Mouse (Mus musculus) right cerebral cortex, postnatal 36 days (tissue): ENCODE measurements at regions not wholly inside any gene's neighbourhood (a gene's known extent, or its start where the extent isn't known, plus 50 kb on each side); places are given as distances from the start of the nearest gene placed in this dataset.
A peak's percentile ranks its signal among the peaks of the same experiment; 100 is the strongest.

Experiments
- DNase-seq, 2 experiments: peaks; one replicate each; pipeline ENCODE4 v3.0.0; 2022; ENCODE audit warnings: low spot score in 2 of 2, mixed read lengths in 1 of 2

DNA sequence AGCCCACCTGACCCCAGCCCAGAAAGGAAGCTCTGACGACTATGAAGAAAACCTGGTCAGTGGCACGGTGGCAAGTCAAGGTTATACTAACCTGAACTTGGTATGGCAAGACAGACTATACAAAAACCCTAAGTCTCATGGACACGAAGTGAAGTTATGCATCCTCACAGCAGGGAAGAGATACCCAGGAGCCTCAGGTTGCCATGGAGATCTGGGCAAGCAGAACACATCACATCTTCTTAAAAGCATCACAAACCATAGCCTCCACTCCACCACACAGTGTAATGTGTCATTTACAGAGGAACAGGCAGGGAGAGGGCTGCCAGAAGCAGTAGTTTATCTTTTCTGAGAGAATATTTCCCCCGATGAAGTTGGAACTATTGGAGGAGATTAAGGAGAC lies 146.5 kb downstream of the Slc39a8 start:
- peak; percentile 52 to 69 for DNase-seq

DNA sequence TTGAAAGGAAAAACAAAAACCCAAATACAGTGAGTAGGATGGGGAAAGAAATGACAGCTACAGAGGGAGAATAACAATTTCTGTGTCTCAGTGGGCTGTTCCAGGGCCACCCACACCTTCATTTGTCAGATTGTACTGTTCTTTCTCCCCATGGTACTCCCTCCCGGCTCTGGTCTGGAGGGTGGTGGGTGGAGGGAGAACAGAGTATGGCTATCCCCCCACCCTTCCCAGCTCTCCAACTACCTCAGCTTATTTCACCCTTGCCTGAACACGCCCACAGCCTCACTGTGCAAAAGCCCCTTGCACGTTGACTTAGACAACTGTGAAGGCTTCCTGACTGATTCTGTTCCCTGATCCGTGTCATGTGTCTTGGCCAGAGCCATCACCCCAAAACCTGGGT lies 147.3 kb downstream of the Slc39a8 start:
- DNase-seq = peak; percentile 52 to 74

DNA sequence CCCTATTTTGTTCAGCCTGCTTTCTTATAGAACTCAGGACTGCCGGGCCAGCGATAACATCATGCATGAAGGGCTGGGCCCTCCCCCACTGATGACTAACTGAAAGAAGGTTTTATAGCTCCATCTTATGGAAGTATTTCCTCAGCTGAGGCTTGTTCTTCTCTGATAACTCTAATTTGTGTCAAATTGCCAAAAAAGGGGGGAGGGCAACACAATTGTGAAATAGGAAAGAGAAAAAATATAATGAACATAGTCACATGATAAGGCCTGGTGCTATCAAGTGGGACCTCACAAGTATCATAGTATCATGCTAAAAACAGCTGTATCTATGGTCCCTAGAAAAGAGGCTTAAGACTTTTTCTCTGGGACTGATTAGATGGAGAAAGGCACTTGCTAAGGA lies 148.2 kb downstream of the Slc39a8 start:
- DNase-seq = no peak

DNA sequence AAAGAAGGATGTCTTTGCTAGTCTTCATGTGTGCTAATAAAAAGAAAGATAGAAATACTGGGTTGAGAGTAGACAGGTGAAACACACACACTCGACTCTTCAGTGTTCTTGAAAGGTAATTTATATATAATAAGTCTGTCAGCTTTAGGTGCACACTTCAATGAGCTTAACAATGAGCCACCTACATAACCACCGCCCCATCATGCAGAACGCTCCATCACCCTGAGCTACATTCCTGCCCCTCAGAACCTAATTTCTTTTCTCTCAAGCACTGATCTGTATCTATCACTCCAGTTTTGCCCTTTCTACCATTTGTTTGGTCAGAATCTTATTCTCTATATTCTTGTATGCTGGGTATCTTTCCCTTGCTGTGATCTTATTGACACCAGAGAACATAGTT lies 148.8 kb downstream of the Slc39a8 start:
- no peak for DNase-seq

DNA sequence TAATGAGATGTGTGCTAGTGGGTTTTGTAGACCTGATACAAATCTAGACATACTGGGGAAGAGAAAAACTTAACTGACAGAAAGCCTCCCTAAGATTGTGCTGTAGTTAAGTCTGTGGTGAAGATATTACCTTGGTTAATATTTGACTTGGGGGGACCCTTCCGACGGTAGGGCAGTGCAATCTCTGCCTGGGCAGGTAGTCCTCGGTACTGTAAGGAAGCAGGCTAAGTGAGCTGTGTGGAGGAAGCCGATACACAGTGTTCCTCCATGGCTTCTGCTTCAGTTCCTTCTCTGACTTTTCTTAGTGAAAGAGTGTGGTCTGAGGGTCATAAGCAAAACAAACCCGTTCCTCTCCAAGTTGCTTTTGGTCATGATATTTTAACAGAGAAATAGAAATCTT lies 149.7 kb downstream of the Slc39a8 start:
- no peak for DNase-seq

DNA sequence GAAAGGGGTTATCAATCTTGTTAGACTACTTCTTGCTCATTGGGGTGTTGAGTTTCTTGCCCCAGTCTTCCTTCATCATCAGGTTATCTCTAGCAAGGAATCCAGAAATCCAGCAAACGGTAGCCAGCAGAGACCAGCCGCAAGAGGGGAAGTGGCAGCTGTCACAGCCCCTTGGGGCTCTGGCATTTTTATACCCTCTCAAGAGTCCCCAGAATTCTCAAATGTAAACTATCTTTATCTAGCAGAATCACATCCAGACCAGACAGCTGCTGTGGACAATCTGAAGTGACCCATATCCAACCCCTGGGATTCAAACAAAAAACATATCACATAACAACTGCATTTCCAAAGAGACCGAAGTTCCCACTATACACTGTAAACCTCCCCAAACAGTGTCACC lies 162.1 kb downstream of the Slc39a8 start:
- DNase-seq = no peak

DNA sequence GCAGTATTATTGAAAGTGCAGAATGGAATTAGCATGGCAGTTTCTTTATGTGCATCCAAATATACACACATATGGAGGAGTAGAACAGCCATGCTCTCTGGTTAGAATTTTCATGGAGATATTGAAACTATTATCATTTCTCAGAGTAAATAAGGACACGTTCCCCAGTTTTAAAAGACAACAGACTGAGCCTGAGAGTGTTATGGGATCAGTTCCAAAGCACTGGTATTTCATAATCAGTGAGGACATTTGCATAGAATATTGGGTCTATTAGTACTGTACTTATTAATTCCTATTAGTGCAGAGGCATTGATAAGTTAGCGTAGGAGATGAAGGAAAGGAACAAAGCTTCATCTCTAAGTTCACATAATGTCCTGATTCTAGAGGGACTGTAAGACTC lies 164.2 kb downstream of the Slc39a8 start:
- DNase-seq = no peak

DNA sequence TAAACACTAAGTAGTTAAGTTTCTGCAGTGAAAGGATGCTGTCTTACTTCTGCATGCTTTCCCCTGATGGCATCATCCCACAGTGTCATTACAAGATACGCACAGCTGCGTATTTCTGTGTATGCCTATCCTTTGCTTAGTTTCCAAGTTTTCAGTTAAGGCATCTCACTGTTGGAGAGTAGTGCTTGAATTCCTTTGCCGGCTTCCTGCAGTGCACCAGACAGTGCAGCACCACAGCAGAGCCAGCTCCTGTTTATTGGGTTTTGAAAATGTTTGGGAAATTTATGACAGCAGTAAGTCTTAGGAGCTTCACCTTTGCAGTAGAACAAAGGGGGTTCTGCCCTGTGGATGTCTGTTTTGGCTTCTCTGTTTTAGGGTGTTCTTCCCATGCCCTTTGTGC lies 165.3 kb downstream of the Slc39a8 start:
- DNase-seq = no peak

DNA sequence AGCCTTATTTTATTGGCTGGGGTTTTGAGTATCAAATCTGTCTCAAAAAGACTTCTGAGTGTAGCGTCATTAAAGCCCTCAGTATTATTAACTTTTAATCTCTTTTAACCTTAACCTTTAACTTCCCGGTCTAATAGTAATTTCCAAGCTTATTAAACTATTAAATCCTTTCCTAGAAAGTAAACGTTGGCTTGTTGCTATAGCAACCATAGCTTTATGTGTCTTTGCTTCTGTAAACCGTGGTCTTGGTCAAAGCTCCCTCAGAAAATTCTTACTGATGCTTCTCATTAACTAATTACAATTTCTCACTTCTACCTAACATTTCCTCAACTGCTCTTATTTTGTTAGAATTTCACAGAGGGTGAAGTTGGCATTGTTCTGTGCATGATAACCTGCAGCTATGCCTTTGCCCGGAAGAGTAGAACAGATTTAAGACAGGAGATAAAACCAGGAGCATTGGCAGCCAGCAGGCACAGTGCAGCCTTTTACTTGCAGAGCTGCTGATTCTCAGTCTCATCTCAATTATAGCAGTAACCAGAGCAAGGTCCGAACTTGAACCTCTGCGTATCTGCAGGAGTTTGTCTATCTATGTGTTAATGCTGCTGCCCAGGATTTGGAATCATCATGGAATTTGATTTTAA lies 165.9 kb downstream of the Slc39a8 start:
- DNase-seq = no peak

DNA sequence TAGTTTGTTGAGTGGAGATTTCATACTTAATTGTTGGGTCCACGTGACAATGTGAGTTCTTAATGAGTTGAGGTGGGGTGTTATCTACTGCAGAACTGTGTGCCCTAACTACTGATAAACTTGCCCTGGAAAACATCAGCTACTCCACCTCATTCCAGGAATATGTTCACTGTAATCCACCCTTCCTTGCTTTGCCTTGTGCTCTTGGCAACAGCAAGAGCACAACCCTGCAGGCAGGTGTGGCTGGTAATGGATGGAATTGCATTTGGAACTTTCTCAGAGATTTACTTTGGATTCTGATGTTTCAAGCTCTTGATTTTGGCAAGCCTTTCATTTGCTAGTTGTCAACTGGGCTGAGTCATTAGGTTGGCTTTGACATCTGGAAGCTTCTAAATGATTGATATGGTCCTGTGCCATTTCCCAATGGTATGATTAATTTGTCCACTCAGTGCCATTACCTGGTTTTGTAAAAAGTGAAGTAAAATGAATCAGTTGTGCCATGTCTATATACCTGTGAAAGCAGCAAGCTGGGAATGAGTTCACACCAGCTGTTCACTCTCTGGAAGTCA lies 175.6 kb downstream of the Slc39a8 start:
- no peak for DNase-seq
